Mouse (Mus musculus) erythroblast, embryonic 14.5 days (primary cell): ENCODE data around the gene Gcc2.
"Not testable (repeated sequence)": the region's sequence is repeated elsewhere in the genome, so short reads cannot be mapped to it uniquely, and the experiment has no call there.

Experiments used
- GATA1 ChIP-seq: IDR thresholded peaks from 2 replicates; pipeline ENCODE4 v1.6.1; 2012; ENCODE audit warnings: low read length, inconsistent platforms, mixed read lengths
- TAL1 ChIP-seq: IDR thresholded peaks from 3 replicates; pipeline ENCODE4 v1.6.1; 2012; ENCODE audit warnings: low read length, inconsistent platforms, mixed read lengths

- TF ChIP-seq TAL1, GATA1: not testable (repeated sequence)
Observed at GRCm38 (mm10) chr10:58231088-58231487, 24.2 kb upstream of the Gcc2 start.
